Mouse (Mus musculus): ENCODE measurements at regions not wholly inside any gene's neighbourhood (a gene's known extent, or its start where the extent isn't known, plus 50 kb on each side); places are given as distances from the start of the nearest gene placed in this dataset.

DNA sequence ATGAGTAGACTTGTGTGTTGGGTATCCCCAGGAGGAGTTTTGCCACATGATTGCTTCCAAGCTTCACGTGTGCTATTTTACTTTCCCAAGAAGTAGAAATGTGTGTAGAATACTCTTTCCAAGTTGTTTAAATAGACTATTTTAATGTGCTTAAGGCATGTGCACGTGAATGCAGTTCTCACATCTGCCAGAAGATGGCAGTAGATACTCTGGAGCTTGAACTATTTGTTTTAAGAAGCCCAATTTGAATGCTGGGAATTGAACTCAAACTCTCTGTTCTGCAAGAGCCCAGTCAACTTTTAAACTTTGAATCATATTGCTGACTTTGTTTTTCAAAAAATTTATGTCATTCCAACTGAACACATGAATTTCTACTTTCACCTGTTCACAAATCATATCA, 431.3 kb upstream of the Reg3g start:
- 2% methylated on average over 2 of the region's 2 CpGs for WGBS

DNA sequence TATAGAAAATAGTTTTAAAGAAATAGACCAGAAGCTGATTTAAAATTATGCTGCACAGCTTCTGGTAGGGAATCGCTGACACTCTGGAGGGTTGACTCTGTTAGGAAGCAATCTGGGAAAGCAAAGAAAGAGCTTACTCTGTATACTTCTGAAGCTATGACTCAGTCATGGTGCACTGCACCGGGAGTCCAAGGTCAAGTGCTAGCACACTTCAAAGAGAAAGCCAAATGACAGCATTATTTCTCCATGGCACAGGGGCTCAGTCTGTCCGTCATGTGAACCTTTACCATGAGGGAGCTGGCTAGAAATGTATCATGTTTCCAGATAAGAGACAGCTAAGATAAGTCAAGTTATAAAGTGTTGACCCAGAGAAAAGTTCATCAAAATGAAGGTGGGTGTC, 424.1 kb upstream of the Reg3g start:
- Histone ChIP-seq H3K36me3 (replicated peaks) (no peaks in the 10 kb centered on the region), H3K4me1 (no peaks in the 10 kb centered on the region), H3K27me3 (ENCODE audit: poor library complexity, severe bottlenecking) (no peaks in the 10 kb centered on the region), H3K4me3 (no peak overlapping the region), H3K27ac (no peak overlapping the region), H3K9me3 (no peaks in the 10 kb centered on the region)
- 90% methylated on average over 3 of the region's 3 CpGs for WGBS
- DNase-seq (ENCODE audit: extremely low spot score, low spot score) = no peak

More for the DNA sequence above, 431.3 kb upstream of the Reg3g start:
- H3K27ac ChIP-seq = no peak overlapping the region
- no peaks in the 10 kb centered on the region for H3K9me3 ChIP-seq
- DNase-seq (ENCODE audit: extremely low spot score, low spot score) = peak; percentile 19
- no peaks in the 10 kb centered on the region for H3K4me1 ChIP-seq
- no peak overlapping the region for H3K4me3 ChIP-seq
- H3K27me3 ChIP-seq (ENCODE audit: poor library complexity, severe bottlenecking) = no peaks in the 10 kb centered on the region
- H3K36me3 ChIP-seq (replicated peaks) = no peaks in the 10 kb centered on the region

GRCm38 (mm10) chr6:78863031-78863430, 394.4 kb upstream of the Reg3g start:
- Histone ChIP-seq H3K36me3 (replicated peaks) (no peaks in the 10 kb centered on the region), H3K4me3 (no peak overlapping the region), H3K27me3 (ENCODE audit: poor library complexity, severe bottlenecking) (no peaks in the 10 kb centered on the region), H3K4me1 (no peaks in the 10 kb centered on the region), H3K9me3 (no peaks in the 10 kb centered on the region), H3K27ac (no peak overlapping the region)
- no peak for DNase-seq (ENCODE audit: extremely low spot score, low spot score)

DNA sequence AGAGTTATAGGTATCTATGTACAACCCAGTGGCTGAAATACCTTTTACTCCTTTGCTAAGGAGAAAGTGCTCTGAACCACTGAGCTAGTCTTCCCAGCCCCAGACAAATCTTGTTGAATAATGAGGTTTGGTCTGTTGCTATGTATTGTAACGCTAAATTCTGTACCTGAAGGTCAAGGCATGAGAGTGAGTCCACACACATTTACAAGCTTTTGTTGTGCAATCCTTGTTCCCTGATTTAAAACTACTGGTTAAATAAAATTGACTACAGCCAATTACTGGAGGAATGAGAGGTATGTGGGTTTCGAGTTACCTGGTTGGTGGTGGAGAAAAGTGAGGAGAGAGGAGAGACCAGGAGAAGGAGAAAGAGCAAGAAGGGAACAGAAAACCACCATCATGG, 372.6 kb upstream of the Reg3g start:
- 68% methylated on average over 2 of the region's 2 CpGs for WGBS
- DNase-seq (ENCODE audit: extremely low spot score, low spot score) = no peak
- H3K27ac ChIP-seq = no peak overlapping the region

DNA sequence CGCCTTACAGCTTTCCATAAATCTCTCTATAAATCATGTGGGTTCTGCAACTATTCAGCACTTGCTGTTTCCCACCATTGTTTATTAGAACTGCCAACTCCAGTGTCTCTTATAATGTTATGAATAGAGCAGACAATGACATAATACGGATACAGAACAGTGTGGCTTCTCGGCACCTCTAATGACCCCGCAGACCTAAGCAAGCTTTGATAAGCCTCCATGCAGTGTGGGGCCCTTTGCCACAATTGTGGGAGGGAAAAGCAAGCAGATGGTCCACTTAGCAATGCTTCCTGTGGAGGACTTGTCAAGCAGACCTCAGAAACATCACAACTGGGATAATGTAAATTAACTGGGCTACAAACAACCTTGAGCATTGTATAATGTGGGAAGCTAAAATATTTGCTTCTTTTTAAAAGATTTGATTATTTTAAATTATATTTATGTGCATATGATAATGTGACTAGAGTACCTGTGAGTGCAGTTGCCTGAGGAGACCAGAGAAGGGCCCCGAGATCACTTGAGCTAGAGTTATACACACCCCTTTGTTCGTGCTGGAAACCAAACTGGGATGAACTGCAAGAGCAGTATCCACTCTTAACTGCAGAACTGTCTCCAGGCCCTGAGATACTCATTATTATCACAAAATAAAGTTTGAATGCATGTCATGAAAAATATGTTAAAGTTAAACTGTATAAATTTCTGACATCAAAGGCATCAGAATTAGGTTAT, 357.4 kb upstream of the Reg3g start:
- peaks cover 5% of the 10 kb centered on the region; the same call in 1 of the 2 replicates for H3K4me1 ChIP-seq
- no peak overlapping the region for H3K27ac ChIP-seq
- H3K9me3 ChIP-seq = no peaks in the 10 kb centered on the region
- no peaks in the 10 kb centered on the region for H3K36me3 ChIP-seq (replicated peaks)
- 68% methylated on average over 6 of the region's 6 CpGs for WGBS
- H3K27me3 ChIP-seq (ENCODE audit: poor library complexity, severe bottlenecking) = no peaks in the 10 kb centered on the region
- H3K4me3 ChIP-seq = no peak overlapping the region
- no peak for DNase-seq (ENCODE audit: extremely low spot score, low spot score)

More for the DNA sequence above, 372.6 kb upstream of the Reg3g start:
- Histone ChIP-seq H3K4me3 (no peak overlapping the region), H3K27me3 (ENCODE audit: poor library complexity, severe bottlenecking) (no peaks in the 10 kb centered on the region), H3K36me3 (replicated peaks) (no peaks in the 10 kb centered on the region), H3K4me1 (no peaks in the 10 kb centered on the region), H3K9me3 (no peaks in the 10 kb centered on the region)

- H3K27ac ChIP-seq = no peak overlapping the region
- DNase-seq (ENCODE audit: extremely low spot score, low spot score) = no peak
- H3K4me3 ChIP-seq = no peak overlapping the region
- H3K36me3 ChIP-seq (replicated peaks) = no peaks in the 10 kb centered on the region
- 90% methylated on average over 1 of the region's 1 CpGs for WGBS
- peaks cover 5% of the 10 kb centered on the region; the same call in 1 of the 2 replicates for H3K4me1 ChIP-seq
- H3K27me3 ChIP-seq (ENCODE audit: poor library complexity, severe bottlenecking) = no peaks in the 10 kb centered on the region
- no peaks in the 10 kb centered on the region for H3K9me3 ChIP-seq
Measured at GRCm38 (mm10) chr6:78821251-78821650, 352.6 kb upstream of the Reg3g start.

- no peak for DNase-seq (ENCODE audit: extremely low spot score, low spot score)
- H3K9me3 ChIP-seq = no peaks in the 10 kb centered on the region
- H3K4me3 ChIP-seq = no peak overlapping the region
- no peaks in the 10 kb centered on the region for H3K4me1 ChIP-seq
- no peaks in the 10 kb centered on the region for H3K27me3 ChIP-seq (ENCODE audit: poor library complexity, severe bottlenecking)
- no peaks in the 10 kb centered on the region for H3K36me3 ChIP-seq (replicated peaks)
- no peak overlapping the region for H3K27ac ChIP-seq
- 85% methylated on average over 2 of the region's 2 CpGs for WGBS
Measured at GRCm38 (mm10) chr6:78797013-78797412, 328.3 kb upstream of the Reg3g start.

- DNase-seq (ENCODE audit: extremely low spot score, low spot score) = no peak
- H3K4me3 ChIP-seq = no peak overlapping the region
- no peaks in the 10 kb centered on the region for H3K4me1 ChIP-seq
- H3K27me3 ChIP-seq (ENCODE audit: poor library complexity, severe bottlenecking) = no peaks in the 10 kb centered on the region
- no peaks in the 10 kb centered on the region for H3K9me3 ChIP-seq
- no peak overlapping the region for H3K27ac ChIP-seq
- 83% methylated on average over 2 of the region's 2 CpGs for WGBS
- H3K36me3 ChIP-seq (replicated peaks) = no peaks in the 10 kb centered on the region
Measured at GRCm38 (mm10) chr6:78788972-78789371, 320.3 kb upstream of the Reg3g start.

DNA sequence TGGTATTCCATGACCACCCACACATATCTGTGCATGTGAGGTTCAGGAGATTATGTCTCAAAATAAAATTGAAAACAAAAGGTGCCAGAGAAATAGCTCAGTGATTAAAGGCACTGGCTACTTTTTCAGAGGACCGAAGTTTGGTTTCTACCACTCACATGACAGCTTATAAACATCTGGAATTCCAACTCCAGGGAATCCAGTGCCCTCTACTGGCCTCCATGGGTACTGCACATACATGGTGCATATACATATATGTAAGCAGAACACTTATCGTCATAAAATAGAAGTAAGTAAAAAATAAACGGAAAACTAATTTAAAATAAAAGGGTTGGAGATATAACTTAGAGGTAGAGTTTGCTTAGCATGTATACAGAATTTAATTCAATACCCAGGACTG, 288.9 kb upstream of the Reg3g start:
- no peaks in the 10 kb centered on the region for H3K4me1 ChIP-seq
- no peak overlapping the region for H3K27ac ChIP-seq
- H3K27me3 ChIP-seq (ENCODE audit: poor library complexity, severe bottlenecking) = no peaks in the 10 kb centered on the region
- H3K4me3 ChIP-seq = no peak overlapping the region
- no peaks in the 10 kb centered on the region for H3K9me3 ChIP-seq
- 92% methylated on average over 3 of the region's 3 CpGs for WGBS
- H3K36me3 ChIP-seq (replicated peaks) = no peaks in the 10 kb centered on the region
- DNase-seq (ENCODE audit: extremely low spot score, low spot score) = no peak
